ENCODE assay signal across 8 mouse cellular contexts in the genomic region with DNA sequence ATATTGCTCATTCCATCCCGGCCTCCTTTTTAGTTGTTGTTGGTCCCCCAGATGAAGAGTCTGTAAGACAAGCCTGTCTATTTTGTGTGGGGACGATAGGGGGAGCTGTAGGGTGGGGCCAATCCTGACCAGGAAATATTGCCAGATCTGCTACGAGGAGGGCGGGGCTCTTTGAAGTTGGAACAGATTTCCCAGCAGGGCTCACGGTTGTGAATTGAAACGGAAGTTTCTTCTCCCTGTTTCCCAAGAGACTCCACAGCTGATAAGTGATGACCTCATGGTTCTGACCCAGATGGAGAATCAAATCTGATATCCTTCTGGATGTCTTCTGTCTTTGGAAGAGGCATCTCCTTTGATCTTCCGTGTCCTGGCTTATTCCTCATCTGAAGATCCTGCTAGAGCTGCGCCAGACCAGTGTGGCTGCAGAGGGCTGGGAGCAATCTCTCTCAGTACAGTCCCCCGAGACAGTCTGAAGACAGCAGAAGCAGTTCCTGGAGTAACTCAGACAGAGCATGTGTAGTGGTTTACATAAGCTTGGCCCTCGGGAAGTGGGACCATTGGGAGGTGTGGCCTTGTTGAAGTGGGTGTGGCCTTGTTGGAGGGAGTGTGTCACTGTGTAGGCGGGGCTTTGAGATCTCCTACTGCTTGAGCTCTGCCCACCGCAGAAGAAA.
A peak's percentile ranks its signal among the peaks of the same experiment; 100 is the strongest.
DNase-seq lines count a peak whose midpoint lies in the region; ATAC-seq lines count a peak whose summit lies in the region.

No protein-coding gene starts in this region.

- no peaks in the 10 kb centered on the region for H3K27me3 ChIP-seq in hindbrain, embryonic 15.5 days

- H3K9ac ChIP-seq in hindbrain, embryonic 15.5 days, result no peak overlapping the region

- no peak overlapping the region for H3K4me3 ChIP-seq in hindbrain, embryonic 15.5 days

- H3K9me3 ChIP-seq in hindbrain, embryonic 15.5 days, result no peaks in the 10 kb centered on the region

- intact Hi-C loops in left cerebral cortex, postnatal 36 days (cut with DNase I), result no loop called here

- peak; percentile 9 for DNase-seq in thymus, postnatal 0 days (ENCODE audit: low spot score)
- DNase-seq in thymus, postnatal 14 days, result no peak
- peak; percentile 70 to 80 for DNase-seq in cerebellum, postnatal 25 days
- peak; percentile 69 to 72 for DNase-seq in gastrocnemius, adult 8-10 months (ENCODE audit: low spot score in 2 of 2)
- peak; percentile 10 to 12 for DNase-seq in left cerebral cortex, postnatal 36 days (ENCODE audit: low spot score in 2 of 2)
- peak; percentile 78 for DNase-seq in testis, postnatal 10 days (ENCODE audit: low spot score)

- peaks cover 23% of the 10 kb centered on the region; the same call in 1 of the 2 replicates for H3K4me1 ChIP-seq in hindbrain, embryonic 15.5 days (replicated peaks)

- H3K27ac ChIP-seq in hindbrain, embryonic 15.5 days (replicated peaks), result peak overlapping the region; percentile 71

- ATAC-seq in hindbrain, embryonic 15.5 days (ENCODE audit: low FRiP score, low read depth), result peak; percentile 65; the same call in 1 of the 2 replicates
- ATAC-seq in megakaryocyte-erythroid progenitor cell, adult 5-6 weeks (replicated peaks; ENCODE audit: low FRiP score, low TSS enrichment, poor library complexity, severe bottlenecking), result peak; percentile 67

- 16% methylated on average over 12 of the region's 12 CpGs for WGBS in hindbrain, embryonic 15.5 days

- H3K4me2 ChIP-seq in hindbrain, embryonic 15.5 days, result peak overlapping the region; percentile 41

- no peaks in the 10 kb centered on the region for H3K36me3 ChIP-seq in hindbrain, embryonic 15.5 days
